Mouse (Mus musculus) telencephalon, adult 2 months (tissue): ENCODE measurements around the gene Snapc1.
A peak's percentile ranks its signal among the peaks of the same experiment; 100 is the strongest.

Experiments
- DNase-seq: peaks from one replicate; pipeline ENCODE4 v3.0.0-alpha.2; 2011; ENCODE audit warnings: low read depth, low spot score

The Snapc1 gene

GRCm38 (mm10) chr12:73964291-73965281 lies at the start of gene Snapc1:
Gene Snapc1 (plus strand): TSS chr12:73964481.
- peak; percentile 96 for DNase-seq

- no peak for DNase-seq
These were observed 45.8 kb upstream of the Snapc1 start for GRCm38 (mm10) chr12:73918479-73918878.

- DNase-seq: no peak
These were observed 34.0 kb upstream of the Snapc1 start for GRCm38 (mm10) chr12:73930266-73930665.

GRCm38 (mm10) chr12:73931274-73931673 lies 33.0 kb upstream of the Snapc1 start:
- DNase-seq: no peak

GRCm38 (mm10) chr12:73934528-73934927 lies 29.8 kb upstream of the Snapc1 start:
- DNase-seq: no peak

- no peak for DNase-seq
These were observed 26.9 kb upstream of the Snapc1 start, which contains the start of gene Gm49321 for GRCm38 (mm10) chr12:73937353-73937752. Gene Gm49321 (plus strand): TSS chr12:73937653.

- no peak for DNase-seq
These were observed 24.7 kb upstream of the Snapc1 start for GRCm38 (mm10) chr12:73939542-73939941.

- DNase-seq: no peak
These were observed 15.9 kb upstream of the Snapc1 start for GRCm38 (mm10) chr12:73948415-73948814.

- no peak for DNase-seq
These were observed 14.8 kb upstream of the Snapc1 start for GRCm38 (mm10) chr12:73949318-73950058.

- no peak for DNase-seq
These were observed 11.4 kb upstream of the Snapc1 start for GRCm38 (mm10) chr12:73952879-73953278.

GRCm38 (mm10) chr12:73953420-73954186 lies 10.7 kb upstream of the Snapc1 start:
- DNase-seq: no peak

GRCm38 (mm10) chr12:73954785-73955184 lies 9.5 kb upstream of the Snapc1 start:
- DNase-seq: no peak

GRCm38 (mm10) chr12:73957676-73958075 lies 6.6 kb upstream of the Snapc1 start:
- peak; percentile 60 for DNase-seq

GRCm38 (mm10) chr12:73958830-73959229 lies 5.5 kb upstream of the Snapc1 start:
- DNase-seq: no peak

GRCm38 (mm10) chr12:73969142-73969541 lies 4.9 kb downstream of the Snapc1 start:
- no peak for DNase-seq

GRCm38 (mm10) chr12:73974584-73974983 lies 10.3 kb downstream of the Snapc1 start:
- no peak for DNase-seq

- no peak for DNase-seq
These were observed 13.9 kb downstream of the Snapc1 start for GRCm38 (mm10) chr12:73978144-73978543.

- DNase-seq: no peak
These were observed 15.4 kb downstream of the Snapc1 start for GRCm38 (mm10) chr12:73979667-73980066.

- DNase-seq: no peak
These were observed 18.3 kb downstream of the Snapc1 start for GRCm38 (mm10) chr12:73982533-73982932.

GRCm38 (mm10) chr12:73986299-73986698 lies 22.0 kb downstream of the Snapc1 start:
- DNase-seq: no peak

GRCm38 (mm10) chr12:73988393-73989008 lies 24.2 kb downstream of the Snapc1 start:
- no peak for DNase-seq
